Mouse (Mus musculus): ENCODE results near the gene Syna. TPM values are rescaled to one million over a fixed set of nuclear protein-coding genes. Genes with fewer than 3 reads are reported as not detected.

The Syna gene
- polyA plus RNA-seq, 1 experiment, result not detected

DNA sequence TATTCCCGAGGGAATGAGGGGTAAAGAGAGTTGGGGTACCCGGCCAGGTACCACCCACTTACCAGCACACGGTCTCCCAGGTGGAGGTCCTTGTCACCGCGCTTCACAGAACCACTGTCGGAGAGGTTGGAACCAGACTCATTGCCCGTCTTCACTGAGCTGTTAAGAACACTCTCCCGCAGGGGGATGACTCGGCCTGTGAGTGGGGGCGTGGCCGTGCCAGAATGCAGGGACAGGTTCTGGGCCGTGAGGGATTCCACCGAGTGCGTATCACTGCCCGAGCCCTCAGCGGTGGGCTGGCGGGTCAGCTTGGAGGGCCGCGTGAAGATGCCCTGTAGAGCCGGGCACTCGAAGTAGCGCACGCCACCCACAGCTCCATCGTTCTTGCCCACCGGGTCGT, 37.4 kb downstream of the Syna start:
- no peak overlapping the region for H3K27ac ChIP-seq (ENCODE audit: control insufficient read depth, insufficient read depth, low read depth, low read length, poor library complexity)

DNA sequence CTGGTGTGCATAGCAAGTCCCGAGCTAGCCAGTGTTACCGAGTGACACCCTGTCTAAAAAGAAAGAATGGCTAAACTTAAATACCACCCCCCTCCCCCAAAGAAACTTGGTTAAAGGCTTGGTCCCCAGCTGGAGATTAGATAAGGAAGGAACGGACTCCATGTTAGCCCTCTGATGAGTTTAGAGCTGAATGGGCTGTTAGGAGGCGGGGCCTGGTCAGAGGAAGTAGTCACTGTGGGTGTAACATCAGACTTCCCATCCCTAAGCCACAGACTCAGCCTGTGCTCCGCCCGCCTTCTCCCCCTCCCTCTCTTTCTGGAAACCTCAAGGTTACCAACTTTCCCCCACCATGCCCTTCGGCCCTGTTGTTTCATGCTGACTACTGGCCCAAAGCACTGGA, 38.2 kb downstream of the Syna start:
- Histone ChIP-seq H3K4me3 (replicated peaks; ENCODE audit: control insufficient read depth, low read depth, low read length) (no peak overlapping the region), H3K4me1 (ENCODE audit: control insufficient read depth, insufficient read depth, low read length) (no peaks in the 10 kb centered on the region; the same call in 1 of the 2 replicates), H3K27ac (ENCODE audit: control insufficient read depth, insufficient read depth, low read depth, low read length, poor library complexity) (no peak overlapping the region)
- TF ChIP-seq CTCF (IDR thresholded peaks at IDR 0.05; ENCODE audit: control insufficient read depth, insufficient read depth, low read length), result no peak
- TF ChIP-seq POLR2A (IDR thresholded peaks at IDR 0.05; ENCODE audit: borderline replicate concordance, control insufficient read depth, low read depth, low read length), result no peak
- 14% methylated on average over 7 of the region's 7 CpGs for WGBS

More for the DNA sequence above, 37.4 kb downstream of the Syna start:
- H3K4me1 ChIP-seq (ENCODE audit: control insufficient read depth, insufficient read depth, low read length), result no peaks in the 10 kb centered on the region; the same call in 1 of the 2 replicates
- 92% methylated on average over 26 of the region's 26 CpGs for WGBS
- TF ChIP-seq CTCF (IDR thresholded peaks at IDR 0.05; ENCODE audit: control insufficient read depth, insufficient read depth, low read length), result no peak
- no peak for TF ChIP-seq POLR2A (IDR thresholded peaks at IDR 0.05; ENCODE audit: borderline replicate concordance, control insufficient read depth, low read depth, low read length)
- H3K4me3 ChIP-seq (replicated peaks; ENCODE audit: control insufficient read depth, low read depth, low read length), result no peak overlapping the region

DNA sequence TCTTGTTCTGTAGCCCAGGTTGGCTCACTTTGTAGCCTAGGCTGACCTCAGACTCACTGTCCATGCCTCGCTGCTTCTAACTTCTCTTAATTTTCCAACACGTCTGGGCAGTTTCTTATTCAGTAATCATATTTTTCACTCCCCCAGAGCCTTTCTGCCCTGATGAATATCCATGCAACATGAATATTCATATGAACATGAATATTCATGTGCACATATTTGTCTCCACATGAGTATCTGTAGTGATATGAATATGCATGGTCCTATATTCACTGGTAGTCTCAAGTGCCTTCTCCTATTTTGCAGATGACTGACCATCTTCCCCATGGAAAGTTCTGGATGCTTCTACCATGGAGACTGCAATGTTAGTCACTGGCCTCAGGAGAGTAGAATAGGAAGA, 38.8 kb downstream of the Syna start:
- 67% methylated on average over 2 of the region's 2 CpGs for WGBS
- TF ChIP-seq CTCF (IDR thresholded peaks at IDR 0.05; ENCODE audit: control insufficient read depth, insufficient read depth, low read length), result no peak
- TF ChIP-seq POLR2A (IDR thresholded peaks at IDR 0.05; ENCODE audit: borderline replicate concordance, control insufficient read depth, low read depth, low read length), result no peak
- H3K27ac ChIP-seq (ENCODE audit: control insufficient read depth, insufficient read depth, low read depth, low read length, poor library complexity), result no peak overlapping the region

DNA sequence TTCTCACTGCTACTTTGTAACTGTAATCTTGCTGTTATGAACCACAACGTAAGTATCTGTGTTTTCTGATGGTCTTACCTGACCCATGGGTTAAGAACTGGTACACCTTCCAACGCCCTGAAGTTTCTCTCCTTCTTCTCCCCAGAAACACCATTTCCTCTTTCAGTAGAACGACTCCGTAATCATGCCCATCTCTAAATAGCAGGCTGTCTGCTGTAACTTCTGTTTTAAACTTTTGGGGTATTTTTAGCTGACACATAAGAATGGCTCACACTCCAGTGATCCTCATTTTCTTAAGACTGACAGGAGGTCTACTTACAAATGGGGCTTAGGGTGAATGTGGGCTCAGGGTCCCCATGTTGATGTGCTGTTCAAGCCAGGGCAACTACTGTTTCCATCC, 39.9 kb downstream of the Syna start:
- Histone ChIP-seq H3K4me1 (ENCODE audit: control insufficient read depth, insufficient read depth, low read length) (no peaks in the 10 kb centered on the region; the same call in 1 of the 2 replicates), H3K27ac (ENCODE audit: control insufficient read depth, insufficient read depth, low read depth, low read length, poor library complexity) (no peak overlapping the region), H3K4me3 (replicated peaks; ENCODE audit: control insufficient read depth, low read depth, low read length) (no peak overlapping the region)
- TF ChIP-seq POLR2A (IDR thresholded peaks at IDR 0.05; ENCODE audit: borderline replicate concordance, control insufficient read depth, low read depth, low read length) (no peak), CTCF (IDR thresholded peaks at IDR 0.05; ENCODE audit: control insufficient read depth, insufficient read depth, low read length) (no peak)
- 25% methylated on average over 4 of the region's 4 CpGs for whole genome bisulfite sequencing

More for the DNA sequence above, 38.8 kb downstream of the Syna start:
- Histone ChIP-seq H3K4me1 (ENCODE audit: control insufficient read depth, insufficient read depth, low read length) (no peaks in the 10 kb centered on the region; the same call in 1 of the 2 replicates), H3K4me3 (replicated peaks; ENCODE audit: control insufficient read depth, low read depth, low read length) (no peak overlapping the region)

DNA sequence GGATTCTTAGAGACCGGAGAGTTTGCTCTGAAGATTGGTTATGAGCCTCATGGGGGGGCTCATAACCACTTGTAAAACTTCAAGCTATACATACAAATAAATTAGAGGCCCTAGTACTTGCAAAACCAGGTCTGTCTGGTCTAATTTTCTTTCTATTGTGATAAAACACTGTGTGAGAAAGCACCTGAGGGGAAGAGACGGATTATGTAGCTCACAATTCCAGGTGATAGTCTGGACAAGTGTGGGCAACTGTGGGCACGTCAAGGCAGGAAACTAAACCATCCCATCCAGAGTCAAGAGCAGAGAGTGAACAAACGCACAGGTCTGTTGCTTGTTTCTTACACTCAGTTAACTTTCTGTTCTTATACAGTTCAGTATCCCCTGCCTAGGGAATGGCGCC, 40.5 kb downstream of the Syna start:
- Histone ChIP-seq H3K4me3 (replicated peaks; ENCODE audit: control insufficient read depth, low read depth, low read length) (no peak overlapping the region), H3K27ac (ENCODE audit: control insufficient read depth, insufficient read depth, low read depth, low read length, poor library complexity) (no peak overlapping the region), H3K4me1 (ENCODE audit: control insufficient read depth, insufficient read depth, low read length) (no peaks in the 10 kb centered on the region; the same call in 1 of the 2 replicates)
- TF ChIP-seq POLR2A (IDR thresholded peaks at IDR 0.05; ENCODE audit: borderline replicate concordance, control insufficient read depth, low read depth, low read length) (no peak), CTCF (IDR thresholded peaks at IDR 0.05; ENCODE audit: control insufficient read depth, insufficient read depth, low read length) (no peak)
- 84% methylated on average over 5 of the region's 5 CpGs for WGBS

DNA sequence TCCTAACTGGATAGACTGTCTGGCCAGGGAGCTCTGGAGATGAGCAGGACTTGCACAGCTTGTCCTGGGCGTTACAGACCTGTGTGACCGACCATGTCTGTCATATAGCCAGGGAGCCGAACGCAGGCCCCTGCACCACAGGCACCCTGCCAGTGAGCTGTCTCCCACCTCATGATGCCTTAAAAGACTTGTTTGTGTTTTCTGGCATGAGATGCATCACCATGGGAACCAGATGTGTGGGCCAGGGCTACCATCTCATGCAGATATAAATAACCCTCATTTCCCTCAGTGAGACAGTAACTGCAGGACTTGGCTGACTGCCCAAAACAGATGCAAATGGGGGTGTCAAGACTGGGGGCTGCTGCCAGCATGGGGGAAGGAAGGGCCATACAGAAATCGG, 47.9 kb downstream of the Syna start:
- TF ChIP-seq CTCF (IDR thresholded peaks at IDR 0.05; ENCODE audit: control insufficient read depth, insufficient read depth, low read length), result no peak
- TF ChIP-seq POLR2A (IDR thresholded peaks at IDR 0.05; ENCODE audit: borderline replicate concordance, control insufficient read depth, low read depth, low read length), result no peak
- no peak overlapping the region for H3K27ac ChIP-seq (ENCODE audit: control insufficient read depth, insufficient read depth, low read depth, low read length, poor library complexity)
- H3K4me3 ChIP-seq (replicated peaks; ENCODE audit: control insufficient read depth, low read depth, low read length), result no peak overlapping the region
- H3K4me1 ChIP-seq (ENCODE audit: control insufficient read depth, insufficient read depth, low read length), result no peaks in the 10 kb centered on the region
- WGBS, result 84% methylated on average over 5 of the region's 5 CpGs

DNA sequence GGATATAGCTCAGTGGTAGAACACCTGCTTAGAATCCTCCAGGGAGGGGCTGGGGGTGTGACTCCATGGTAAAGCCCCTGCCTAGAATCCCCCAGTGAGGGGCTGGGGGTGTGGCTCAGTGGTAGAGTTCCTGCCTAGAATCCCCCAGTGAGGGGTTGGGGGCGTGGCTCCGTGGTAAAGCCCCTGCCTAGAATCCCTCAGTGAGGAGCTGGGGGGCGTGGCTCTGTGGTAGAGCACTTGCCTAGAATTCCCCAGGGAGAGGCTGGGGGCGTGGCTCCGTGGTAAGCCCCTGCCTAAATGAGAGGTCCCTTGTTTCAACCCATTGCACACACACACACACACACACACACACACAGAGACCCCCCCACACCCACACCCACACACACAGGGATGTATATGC, 49.7 kb downstream of the Syna start:
- Histone ChIP-seq H3K27ac (ENCODE audit: control insufficient read depth, insufficient read depth, low read depth, low read length, poor library complexity) (no peak overlapping the region), H3K4me1 (ENCODE audit: control insufficient read depth, insufficient read depth, low read length) (no peaks in the 10 kb centered on the region), H3K4me3 (replicated peaks; ENCODE audit: control insufficient read depth, low read depth, low read length) (no peak overlapping the region)
- no peak for TF ChIP-seq POLR2A (IDR thresholded peaks at IDR 0.05; ENCODE audit: borderline replicate concordance, control insufficient read depth, low read depth, low read length)
- no peak for TF ChIP-seq CTCF (IDR thresholded peaks at IDR 0.05; ENCODE audit: control insufficient read depth, insufficient read depth, low read length)
- WGBS, result 82% methylated on average over 5 of the region's 5 CpGs

DNA sequence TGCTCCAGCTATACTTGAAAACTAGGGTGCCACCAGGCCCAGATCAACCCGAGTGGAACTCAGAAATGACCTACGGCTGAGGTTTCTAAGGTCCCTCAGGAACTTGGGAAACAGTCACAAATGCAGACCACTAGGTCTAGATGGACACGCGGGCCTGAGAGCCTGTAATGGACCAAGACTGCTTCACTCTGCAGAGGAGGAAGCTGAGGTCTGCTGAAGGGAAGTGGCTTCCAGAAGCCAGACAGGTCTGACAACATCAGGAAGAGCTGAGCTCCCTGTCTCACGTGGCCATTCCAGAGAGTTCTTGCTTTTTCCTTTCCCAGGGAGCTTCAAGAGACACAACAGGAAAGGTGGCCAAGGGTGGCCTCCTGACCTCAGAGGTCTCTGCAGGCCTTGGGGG, 51.0 kb downstream of the Syna start:
- no peak for TF ChIP-seq POLR2A (IDR thresholded peaks at IDR 0.05; ENCODE audit: borderline replicate concordance, control insufficient read depth, low read depth, low read length)
- Histone ChIP-seq H3K4me3 (replicated peaks; ENCODE audit: control insufficient read depth, low read depth, low read length) (no peak overlapping the region), H3K27ac (ENCODE audit: control insufficient read depth, insufficient read depth, low read depth, low read length, poor library complexity) (no peak overlapping the region), H3K4me1 (ENCODE audit: control insufficient read depth, insufficient read depth, low read length) (no peaks in the 10 kb centered on the region)
- WGBS, result 23% methylated on average over 5 of the region's 5 CpGs

Other genes with a start within 250 kb of the Syna start
- gene Gtf2i, start 245.4 kb downstream of the Syna start, polyA plus RNA-seq (2011; ENCODE audit: insufficient read depth, insufficient read length, low replicate concordance, missing spikeins), result 20.6 and 41.4 TPM in 2 replicates
- 11.2 and 13.1 TPM in 2 replicates for gene Gtf2ird1, start 103.5 kb downstream of the Syna start, polyA plus RNA-seq (2011; ENCODE audit: insufficient read depth, insufficient read length, low replicate concordance, missing spikeins)
- 5.6 and 7.9 TPM in 2 replicates for gene Clip2, start 7.7 kb downstream of the Syna start, polyA plus RNA-seq (2011; ENCODE audit: insufficient read depth, insufficient read length, low replicate concordance, missing spikeins)
- gene Rfc2, start 21.2 kb upstream of the Syna start, polyA plus RNA-seq (2011; ENCODE audit: insufficient read depth, insufficient read length, low replicate concordance, missing spikeins), result 158 and 241 TPM in 2 replicates
- 29.7 and 70.2 TPM in 2 replicates for gene Lat2, start 54.9 kb upstream of the Syna start, polyA plus RNA-seq (2011; ENCODE audit: insufficient read depth, insufficient read length, low replicate concordance, missing spikeins)
- gene Eif4h, start 79.3 kb upstream of the Syna start, polyA plus RNA-seq (2011; ENCODE audit: insufficient read depth, insufficient read length, low replicate concordance, missing spikeins), result 90.3 and 101 TPM in 2 replicates
- gene Limk1, start 128.4 kb upstream of the Syna start, polyA plus RNA-seq (2011; ENCODE audit: insufficient read depth, insufficient read length, low replicate concordance, missing spikeins), result 5.9 and 8.6 TPM in 2 replicates
- gene Eln, start 187.2 kb upstream of the Syna start, polyA plus RNA-seq (2011; ENCODE audit: insufficient read depth, insufficient read length, low replicate concordance, missing spikeins), result 4.6 and 6.2 TPM in 2 replicates